Mouse (Mus musculus): ENCODE measurements around the gene Gm13420. TPM values are rescaled to one million over a fixed set of nuclear protein-coding genes. Genes with fewer than 3 reads are reported as not detected.

Gene Gm13420
- polyA plus RNA-seq, 1 experiment from 2014 or later: 1.8 TPM

DNA sequence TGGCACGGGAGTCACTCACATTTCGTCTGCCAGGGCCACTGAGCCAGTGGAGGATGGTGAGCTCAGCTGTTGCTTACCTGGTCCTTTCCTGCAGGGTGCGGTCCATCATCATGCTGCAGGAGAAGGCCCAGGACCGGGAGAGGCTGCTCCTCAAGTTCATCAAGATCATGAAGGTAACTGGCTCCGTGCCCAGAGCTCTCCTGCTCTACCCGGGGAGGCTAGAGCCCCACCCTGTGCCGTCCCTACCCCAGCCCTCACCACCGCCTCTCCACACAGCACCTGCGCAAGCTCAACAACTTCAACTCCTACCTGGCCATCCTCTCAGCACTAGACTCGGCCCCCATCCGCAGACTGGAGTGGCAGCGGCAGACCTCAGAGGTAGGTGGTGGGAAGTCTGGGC is 15.8 kb downstream of the Gm13420 start:
- Histone ChIP-seq H3K4me1 (no peaks in the 10 kb centered on the region), H3K4me2 (no peak overlapping the region), H3K4me3 (replicated peaks) (no peak overlapping the region), H3K27ac (no peak overlapping the region), H3K9ac (no peak overlapping the region), H3K36me3 (peaks cover 87% of the 10 kb centered on the region), H3K9me3 (replicated peaks) (no peaks in the 10 kb centered on the region), H3K27me3 (no peaks in the 10 kb centered on the region)
- no peak for ATAC-seq (replicated peaks; ENCODE audit: low FRiP score)
- 90% methylated on average over 12 of the region's 12 CpGs for WGBS

- 96% methylated on average over 5 of the region's 5 CpGs for WGBS
- Histone ChIP-seq H3K4me2 (no peak overlapping the region), H3K4me1 (no peaks in the 10 kb centered on the region), H3K27me3 (no peaks in the 10 kb centered on the region), H3K36me3 (peaks cover 89% of the 10 kb centered on the region), H3K27ac (no peak overlapping the region), H3K4me3 (replicated peaks) (no peak overlapping the region), H3K9me3 (replicated peaks) (no peaks in the 10 kb centered on the region), H3K9ac (no peak overlapping the region)
- no peak for ATAC-seq (replicated peaks; ENCODE audit: low FRiP score)
Observed at GRCm38 (mm10) chr2:29733348-29733747, 18.1 kb downstream of the Gm13420 start.

- H3K4me1 ChIP-seq: no peaks in the 10 kb centered on the region
- WGBS: 86% methylated on average over 10 of the region's 10 CpGs
- no peak overlapping the region for H3K9ac ChIP-seq
- H3K4me3 ChIP-seq (replicated peaks): no peak overlapping the region
- no peak overlapping the region for H3K27ac ChIP-seq
- ATAC-seq (replicated peaks; ENCODE audit: low FRiP score): no peak
- no peaks in the 10 kb centered on the region for H3K27me3 ChIP-seq
- H3K36me3 ChIP-seq: peaks cover 89% of the 10 kb centered on the region
- no peak overlapping the region for H3K4me2 ChIP-seq
- H3K9me3 ChIP-seq (replicated peaks): no peaks in the 10 kb centered on the region
Observed at GRCm38 (mm10) chr2:29732559-29732958, 18.9 kb downstream of the Gm13420 start.

GRCm38 (mm10) chr2:29731545-29731944 is 19.9 kb downstream of the Gm13420 start:
- H3K4me3 ChIP-seq (replicated peaks): no peak overlapping the region
- H3K27me3 ChIP-seq: no peaks in the 10 kb centered on the region
- peaks cover 88% of the 10 kb centered on the region for H3K36me3 ChIP-seq
- no peak overlapping the region for H3K27ac ChIP-seq
- no peaks in the 10 kb centered on the region for H3K4me1 ChIP-seq
- no peak overlapping the region for H3K4me2 ChIP-seq
- no peaks in the 10 kb centered on the region for H3K9me3 ChIP-seq (replicated peaks)
- ATAC-seq (replicated peaks; ENCODE audit: low FRiP score): no peak
- H3K9ac ChIP-seq: no peak overlapping the region
- 52% methylated on average over 3 of the region's 3 CpGs for WGBS

GRCm38 (mm10) chr2:29729500-29729899 is 22.0 kb downstream of the Gm13420 start:
- no peak overlapping the region for H3K4me3 ChIP-seq (replicated peaks)
- H3K27ac ChIP-seq: no peak overlapping the region
- ATAC-seq (replicated peaks; ENCODE audit: low FRiP score): no peak
- H3K27me3 ChIP-seq: no peaks in the 10 kb centered on the region
- no peaks in the 10 kb centered on the region for H3K4me1 ChIP-seq
- no peak overlapping the region for H3K4me2 ChIP-seq
- WGBS: 46% methylated on average over 2 of the region's 2 CpGs
- no peak overlapping the region for H3K9ac ChIP-seq
- no peaks in the 10 kb centered on the region for H3K9me3 ChIP-seq (replicated peaks)
- H3K36me3 ChIP-seq: peaks cover 90% of the 10 kb centered on the region

DNA sequence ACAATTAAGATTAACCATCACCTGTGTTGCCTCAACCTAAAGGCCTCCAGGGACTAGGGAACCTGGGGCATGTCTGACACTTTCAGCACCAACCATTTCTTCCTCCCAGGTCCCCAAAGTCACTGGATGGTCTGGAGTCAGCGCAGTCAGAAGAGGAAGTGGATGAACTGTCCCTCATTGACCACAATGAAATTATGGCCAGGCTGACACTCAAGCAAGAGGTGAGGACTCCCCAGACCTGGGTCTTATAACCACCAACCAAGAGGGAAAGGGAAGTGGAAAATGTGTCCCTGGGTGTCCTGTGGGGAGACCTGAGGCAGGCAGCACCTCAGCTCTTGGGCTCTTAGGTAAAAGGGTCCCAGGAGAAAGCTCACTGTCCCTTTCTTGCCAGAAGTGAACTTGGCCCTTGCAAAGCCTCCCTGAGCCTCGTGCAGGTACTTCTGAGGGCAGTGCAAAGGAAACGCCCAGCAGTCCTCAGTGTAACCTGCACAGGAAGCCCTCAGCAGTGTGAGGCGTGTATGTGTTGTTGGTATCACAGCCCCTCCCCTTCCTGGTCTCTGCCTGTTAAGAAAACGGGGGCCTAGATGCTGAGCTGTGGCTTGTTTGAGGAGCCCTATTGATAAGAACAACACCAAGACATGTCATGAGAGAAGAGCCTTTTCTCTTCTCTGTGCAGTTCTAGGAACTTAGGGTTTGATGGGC is 26.7 kb downstream of the Gm13420 start:
- no peak overlapping the region for H3K27ac ChIP-seq
- H3K9ac ChIP-seq: no peak overlapping the region
- WGBS: 72% methylated on average over 5 of the region's 5 CpGs
- no peaks in the 10 kb centered on the region for H3K27me3 ChIP-seq
- ATAC-seq (replicated peaks; ENCODE audit: low FRiP score): no peak
- no peaks in the 10 kb centered on the region for H3K9me3 ChIP-seq (replicated peaks)
- no peak overlapping the region for H3K4me3 ChIP-seq (replicated peaks)
- H3K4me2 ChIP-seq: no peak overlapping the region
- H3K36me3 ChIP-seq: peaks cover 80% of the 10 kb centered on the region
- no peaks in the 10 kb centered on the region for H3K4me1 ChIP-seq

DNA sequence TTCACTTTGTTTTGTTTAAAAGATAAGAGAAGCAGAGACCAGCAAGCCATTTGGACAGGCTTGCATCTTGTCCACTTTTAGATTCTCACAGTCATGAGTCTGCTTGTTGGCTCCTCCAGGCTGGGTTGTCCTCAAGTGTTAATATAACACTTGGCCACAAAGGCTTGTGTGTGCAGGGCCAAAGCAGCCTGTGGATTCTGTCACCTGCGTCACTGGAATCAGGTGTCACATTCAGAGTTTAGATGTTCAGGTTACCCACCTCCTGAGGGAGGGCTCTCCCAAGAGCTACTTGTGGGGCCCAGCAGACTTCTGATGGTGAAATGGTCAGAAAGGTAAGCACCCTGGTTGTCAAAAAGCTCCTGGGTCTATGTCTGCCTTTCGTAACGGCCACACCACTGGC is 28.4 kb downstream of the Gm13420 start:
- no peak overlapping the region for H3K27ac ChIP-seq
- no peak overlapping the region for H3K4me3 ChIP-seq (replicated peaks)
- no peak overlapping the region for H3K4me2 ChIP-seq
- no peak overlapping the region for H3K9ac ChIP-seq
- 80% methylated on average over 3 of the region's 3 CpGs for WGBS
- H3K36me3 ChIP-seq: peaks cover 77% of the 10 kb centered on the region
- no peak for ATAC-seq (replicated peaks; ENCODE audit: low FRiP score)
- no peaks in the 10 kb centered on the region for H3K4me1 ChIP-seq
- no peaks in the 10 kb centered on the region for H3K9me3 ChIP-seq (replicated peaks)
- H3K27me3 ChIP-seq: no peaks in the 10 kb centered on the region

DNA sequence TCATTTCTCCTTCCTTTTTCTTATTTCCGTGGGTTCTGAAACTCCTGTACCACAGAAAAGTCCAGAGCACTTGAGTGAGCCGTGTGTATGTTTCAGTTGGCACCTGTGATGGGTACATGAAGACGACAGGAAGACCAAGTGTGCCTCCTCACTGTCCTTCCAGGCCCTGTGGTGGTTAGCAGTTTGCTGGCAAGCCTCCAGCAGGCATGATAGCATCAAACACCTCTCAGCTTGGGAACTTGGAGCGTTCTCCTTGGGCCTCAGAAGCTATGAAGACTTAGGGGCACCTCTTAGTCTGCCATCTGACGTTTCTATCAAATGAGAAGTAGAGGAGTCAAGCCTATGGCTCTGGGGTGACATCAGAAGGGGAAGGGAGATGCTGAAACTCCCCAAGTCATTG is 32.9 kb downstream of the Gm13420 start:
- Histone ChIP-seq H3K4me1 (peaks cover 16% of the 10 kb centered on the region), H3K27me3 (no peaks in the 10 kb centered on the region), H3K4me3 (replicated peaks) (no peak overlapping the region), H3K4me2 (no peak overlapping the region), H3K27ac (no peak overlapping the region), H3K36me3 (peaks cover 53% of the 10 kb centered on the region), H3K9me3 (replicated peaks) (no peaks in the 10 kb centered on the region), H3K9ac (no peak overlapping the region)
- no peak for ATAC-seq (replicated peaks; ENCODE audit: low FRiP score)
- WGBS: 76% methylated on average over 5 of the region's 5 CpGs

GRCm38 (mm10) chr2:29716691-29717090 is 34.8 kb downstream of the Gm13420 start:
- H3K36me3 ChIP-seq: peaks cover 49% of the 10 kb centered on the region
- no peak overlapping the region for H3K9ac ChIP-seq
- no peak overlapping the region for H3K4me3 ChIP-seq (replicated peaks)
- WGBS: 25% methylated on average over 6 of the region's 6 CpGs
- H3K9me3 ChIP-seq (replicated peaks): no peaks in the 10 kb centered on the region
- peak overlapping the region; percentile 91 for H3K27ac ChIP-seq
- ATAC-seq (replicated peaks; ENCODE audit: low FRiP score): peak; percentile 89
- H3K4me1 ChIP-seq: peaks cover 16% of the 10 kb centered on the region
- no peak overlapping the region for H3K4me2 ChIP-seq
- no peaks in the 10 kb centered on the region for H3K27me3 ChIP-seq

- no peak overlapping the region for H3K9ac ChIP-seq
- H3K4me1 ChIP-seq: peaks cover 16% of the 10 kb centered on the region
- no peaks in the 10 kb centered on the region for H3K9me3 ChIP-seq (replicated peaks)
- peaks cover 50% of the 10 kb centered on the region for H3K36me3 ChIP-seq
- peak; percentile 50; the same call in 1 of the 2 replicates for ATAC-seq (replicated peaks; ENCODE audit: low FRiP score)
- 27% methylated on average over 7 of the region's 7 CpGs for WGBS
- no peak overlapping the region for H3K4me2 ChIP-seq
- no peaks in the 10 kb centered on the region for H3K27me3 ChIP-seq
- H3K4me3 ChIP-seq (replicated peaks): no peak overlapping the region
- peak overlapping the region; percentile 91 for H3K27ac ChIP-seq
Observed at GRCm38 (mm10) chr2:29716143-29716542, 35.3 kb downstream of the Gm13420 start.

DNA sequence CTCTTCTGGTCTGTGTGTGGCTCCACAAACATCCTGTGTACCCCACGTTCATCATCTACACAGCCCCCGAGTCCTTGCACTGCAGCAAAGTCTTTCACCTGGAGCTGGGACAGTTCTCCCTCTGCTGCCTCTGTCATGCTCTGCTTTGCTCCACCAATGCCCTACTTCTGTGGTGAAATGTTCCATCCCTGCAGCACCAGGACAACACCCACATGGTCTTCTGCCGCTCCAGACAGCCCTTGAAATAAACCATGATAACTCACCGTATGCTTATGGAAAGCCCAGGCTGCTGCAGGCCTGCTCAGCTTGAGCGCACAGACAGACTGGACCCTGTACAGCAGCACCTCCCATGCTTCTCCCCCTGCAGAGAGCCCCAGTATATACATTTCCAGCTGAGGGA is 37.4 kb downstream of the Gm13420 start:
- Histone ChIP-seq H3K4me3 (replicated peaks) (no peak overlapping the region), H3K36me3 (peaks cover 36% of the 10 kb centered on the region), H3K4me2 (no peak overlapping the region), H3K4me1 (peaks cover 16% of the 10 kb centered on the region), H3K27me3 (no peaks in the 10 kb centered on the region), H3K9me3 (replicated peaks) (no peaks in the 10 kb centered on the region), H3K27ac (no peak overlapping the region), H3K9ac (no peak overlapping the region)
- no peak for ATAC-seq (replicated peaks; ENCODE audit: low FRiP score)
- 86% methylated on average over 5 of the region's 5 CpGs for WGBS

DNA sequence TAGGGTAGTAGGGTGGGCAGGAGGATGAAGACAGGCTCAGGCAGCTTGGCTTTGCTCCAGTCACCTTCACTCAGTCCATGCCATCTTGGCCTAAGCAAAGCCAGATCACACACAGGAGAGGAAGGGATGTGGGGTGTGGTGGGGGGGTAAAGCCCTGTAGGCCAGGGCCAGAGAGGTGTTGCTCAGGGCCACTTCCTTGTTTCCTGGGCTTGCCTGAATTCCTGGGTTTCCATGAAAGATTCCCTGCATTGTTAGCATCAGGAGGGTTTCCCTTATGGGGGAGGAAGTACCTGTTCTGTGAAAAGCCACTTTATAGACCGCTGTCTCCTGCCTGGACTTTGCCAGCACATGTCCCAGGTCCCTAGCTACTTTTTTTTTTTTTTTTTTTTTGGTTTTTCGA is 38.0 kb downstream of the Gm13420 start:
- Histone ChIP-seq H3K4me3 (replicated peaks) (no peak overlapping the region), H3K27ac (no peak overlapping the region), H3K9me3 (replicated peaks) (no peaks in the 10 kb centered on the region), H3K27me3 (no peaks in the 10 kb centered on the region), H3K9ac (no peak overlapping the region), H3K36me3 (peaks cover 32% of the 10 kb centered on the region), H3K4me2 (no peak overlapping the region), H3K4me1 (peaks cover 16% of the 10 kb centered on the region)
- ATAC-seq (replicated peaks; ENCODE audit: low FRiP score): no peak
- 87% methylated on average over 1 of the region's 2 CpGs for WGBS

DNA sequence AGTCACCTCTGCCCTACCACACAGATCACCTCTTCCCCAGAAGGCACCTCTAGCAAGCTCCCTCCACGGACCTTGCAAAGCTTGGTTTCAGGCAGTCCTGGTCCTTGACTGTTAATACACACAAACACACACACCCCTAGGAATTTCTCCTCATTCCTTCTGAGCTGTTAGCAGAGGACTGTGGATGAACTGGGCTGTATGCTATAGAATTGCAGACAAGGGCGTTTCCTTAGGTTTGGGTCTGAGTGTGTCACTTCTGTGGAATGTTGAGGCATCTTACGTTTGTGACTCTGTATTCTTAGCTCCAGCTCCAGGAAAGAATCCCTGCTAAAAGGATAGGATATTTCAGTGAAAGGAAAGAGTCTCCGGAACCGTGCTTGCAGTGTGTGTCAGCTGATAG is 39.6 kb downstream of the Gm13420 start:
- H3K27me3 ChIP-seq: no peaks in the 10 kb centered on the region
- H3K9me3 ChIP-seq (replicated peaks): no peaks in the 10 kb centered on the region
- peaks cover 47% of the 10 kb centered on the region for H3K36me3 ChIP-seq
- ATAC-seq (replicated peaks; ENCODE audit: low FRiP score): no peak
- no peak overlapping the region for H3K4me3 ChIP-seq (replicated peaks)
- H3K4me1 ChIP-seq: peaks cover 15% of the 10 kb centered on the region
- WGBS: 79% methylated on average over 5 of the region's 5 CpGs
- no peak overlapping the region for H3K9ac ChIP-seq
- no peak overlapping the region for H3K27ac ChIP-seq
- no peak overlapping the region for H3K4me2 ChIP-seq
